Mouse (Mus musculus) liver, embryonic 16.5 days (tissue): ENCODE results near the gene Gdpgp1. TPM values are rescaled to one million over a fixed set of nuclear protein-coding genes. Genes with fewer than 3 reads are reported as not detected.

Source experiments
- ATAC-seq: fragments of 200-750 bp; cut with Nextera tagmentation; 2 replicates; pipeline ENCODE4 v1.8.0; 2017; ENCODE audit warnings: low read depth, mild to moderate bottlenecking, moderate number of reproducible peaks, moderate library complexity
- H3K27ac ChIP-seq: fragments of 300-500 bp; sonication (generic); 2 replicates; pipeline ENCODE4 v1.5.1; 2014; ENCODE audit warnings: mild to moderate bottlenecking, low read length
- H3K27me3 ChIP-seq: fragments of 300-500 bp; sonication (generic); 2 replicates; pipeline ENCODE4 v1.6.1; 2014; ENCODE audit warnings: low read depth, low read length, mixed read lengths; ENCODE audit not compliant: control insufficient read depth, insufficient read depth
- H3K36me3 ChIP-seq: fragments of 300-500 bp; sonication (generic); 2 replicates; pipeline ENCODE4 v1.6.1; 2014; ENCODE audit warnings: mild to moderate bottlenecking; ENCODE audit not compliant: control insufficient read depth, insufficient read depth
- H3K4me1 ChIP-seq: fragments of 300-500 bp; sonication (generic); 2 replicates; pipeline ENCODE4 v1.6.1; 2014; ENCODE audit warnings: low read depth, low read length, mixed read lengths; ENCODE audit not compliant: control insufficient read depth
- H3K4me2 ChIP-seq: fragments of 300-500 bp; sonication (generic); 2 replicates; pipeline ENCODE4 v1.6.1; 2014; ENCODE audit warnings: low read depth, low read length, mixed read lengths
- H3K4me3 ChIP-seq: fragments of 300-500 bp; sonication (generic); 2 replicates; pipeline ENCODE4 v1.5.1; 2014; ENCODE audit warnings: low read depth, mild to moderate bottlenecking, low read length
- H3K9ac ChIP-seq: fragments of 300-500 bp; sonication (generic); 2 replicates; pipeline ENCODE4 v1.6.1; 2014; ENCODE audit warnings: low read depth, low read length
- H3K9me3 ChIP-seq: fragments of 300-500 bp; sonication (generic); replicated peaks from 2 replicates; pipeline ENCODE4 v1.6.1; 2016; ENCODE audit warnings: low read length; ENCODE audit not compliant: control insufficient read depth
- WGBS: fragments of 180-500 bp; shearing (Covaris S2); extraction: QIAGEN DNeasy Blood & Tissue Kit; methylation state at CpG from one replicate; pipeline ENCODE4 v1.1.7; 2014; ENCODE audit not compliant: insufficient replicate concordance; 5-methylcytosine and 5-hydroxymethylcytosine counted together
- polyA plus RNA-seq: library from polyadenylated mRNA; unstranded; fragments of >200 nt; fragmentation: Nextera tagmentation; extraction: Ambion mirVana; gene quantifications from 2 replicates; pipeline ENCODE4 v1.2.1, GENCODE M21; 2015

Gene Gdpgp1
- polyA plus RNA-seq, 1 experiment from 2014 or later: 1.5 TPM

DNA sequence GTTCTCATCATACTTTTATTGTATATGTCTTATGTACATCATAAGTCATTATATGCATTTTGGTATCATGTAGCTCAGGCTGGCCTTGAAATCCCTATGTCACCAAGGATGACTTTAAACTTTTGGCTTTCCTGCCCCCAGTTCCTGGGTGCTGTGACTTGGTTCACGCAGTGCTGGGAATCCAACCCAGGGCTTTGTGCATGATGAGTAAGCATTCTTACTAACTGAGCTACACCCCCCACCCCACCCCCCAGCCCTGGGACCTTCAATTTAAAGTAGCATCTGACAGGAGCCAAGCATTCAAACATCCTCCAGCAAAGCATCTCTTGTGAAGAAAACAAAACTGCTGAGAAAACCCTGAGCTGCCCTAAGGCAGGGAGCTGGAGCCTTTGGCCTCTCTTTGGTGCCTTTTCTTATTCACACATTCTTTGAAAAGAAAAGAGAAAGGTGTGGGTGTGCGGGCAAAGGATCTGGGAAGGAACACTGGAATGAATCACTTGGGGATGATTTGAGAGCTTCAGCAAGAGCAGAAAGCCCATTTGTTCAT is 44.0 kb upstream of the Gdpgp1 start:
- no peak for ATAC-seq
- H3K9me3 ChIP-seq: no peaks in the 10 kb centered on the region
- no peaks in the 10 kb centered on the region for H3K36me3 ChIP-seq
- H3K4me3 ChIP-seq: no peak overlapping the region
- 80% methylated on average over 2 of the region's 2 CpGs for WGBS
- H3K9ac ChIP-seq: no peak overlapping the region
- H3K27me3 ChIP-seq: no peaks in the 10 kb centered on the region
- H3K4me2 ChIP-seq: no peak overlapping the region
- H3K27ac ChIP-seq: no peak overlapping the region
- H3K4me1 ChIP-seq: peaks cover 66% of the 10 kb centered on the region

DNA sequence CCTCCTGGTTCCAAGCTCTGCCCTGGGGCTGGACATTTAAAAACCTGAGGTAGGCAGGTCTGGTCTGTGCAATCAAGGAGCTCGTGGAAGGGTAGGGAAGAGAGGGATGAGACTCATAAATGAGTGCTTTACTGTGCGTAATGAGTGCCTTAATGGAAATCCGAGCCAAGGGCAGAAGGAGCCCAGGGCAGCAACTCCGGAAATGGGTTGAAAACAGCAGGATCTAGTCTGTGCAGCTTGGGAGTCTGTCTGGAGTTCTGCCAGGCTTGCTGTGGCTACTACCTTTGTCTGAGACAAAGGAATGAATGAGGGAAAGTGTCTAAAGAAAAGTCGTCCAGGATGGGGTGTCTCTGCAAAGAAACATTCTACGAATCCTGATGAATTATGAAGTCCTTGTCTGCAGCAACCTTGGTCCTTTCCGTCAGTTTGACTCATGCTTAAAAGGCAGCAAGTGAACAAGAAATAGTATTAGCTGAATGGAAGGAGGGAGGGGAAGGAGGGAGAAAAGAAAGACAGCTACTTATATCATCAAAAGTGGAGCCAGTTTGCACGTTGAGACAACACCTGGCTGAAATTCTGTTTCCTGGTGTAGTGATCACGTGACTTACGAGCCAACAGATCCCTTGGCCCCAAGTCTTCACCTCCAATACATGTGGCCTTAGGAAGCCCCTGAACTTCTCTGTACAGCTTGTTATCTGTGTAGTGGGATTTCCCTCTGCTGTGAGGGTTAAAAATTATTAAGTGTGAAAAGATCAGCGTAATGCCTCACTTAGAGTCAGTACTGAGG is 43.3 kb upstream of the Gdpgp1 start:
- Histone ChIP-seq H3K27me3 (no peaks in the 10 kb centered on the region), H3K27ac (no peak overlapping the region), H3K4me3 (no peak overlapping the region), H3K36me3 (no peaks in the 10 kb centered on the region), H3K9ac (no peak overlapping the region), H3K9me3 (no peaks in the 10 kb centered on the region), H3K4me2 (no peak overlapping the region), H3K4me1 (peaks cover 73% of the 10 kb centered on the region)
- 69% methylated on average over 11 of the region's 11 CpGs for WGBS
- no peak for ATAC-seq

DNA sequence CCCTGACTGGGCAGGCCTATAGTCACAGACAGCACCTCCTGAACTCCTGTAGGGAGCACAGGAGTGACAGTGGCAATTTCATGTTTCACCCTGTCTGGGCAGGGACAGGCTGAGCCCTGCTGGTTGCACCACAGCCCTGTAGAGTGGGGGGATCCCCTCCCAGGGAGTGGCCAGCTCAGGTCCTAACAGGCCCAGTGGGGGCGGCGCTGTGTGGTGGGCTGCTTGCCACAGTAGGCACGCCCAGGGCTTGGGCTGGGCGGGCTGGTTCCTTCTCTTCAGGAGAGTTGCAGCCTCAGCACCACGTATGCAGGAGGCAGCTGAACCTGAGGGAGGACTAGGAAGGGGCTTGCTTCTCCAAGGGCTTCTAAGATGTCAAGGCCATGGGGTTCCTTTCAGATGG is 41.2 kb upstream of the Gdpgp1 start:
- no peak overlapping the region for H3K4me3 ChIP-seq
- ATAC-seq: peak; percentile 12; the same call in 1 of the 2 replicates
- peak overlapping the region; percentile 94 for H3K27ac ChIP-seq
- H3K36me3 ChIP-seq: no peaks in the 10 kb centered on the region
- peak overlapping the region; percentile 7; the same call in 1 of the 2 replicates for H3K9ac ChIP-seq
- H3K27me3 ChIP-seq: no peaks in the 10 kb centered on the region
- no peak overlapping the region for H3K4me2 ChIP-seq
- peaks cover 75% of the 10 kb centered on the region for H3K4me1 ChIP-seq
- H3K9me3 ChIP-seq: no peaks in the 10 kb centered on the region
- 14% methylated on average over 5 of the region's 5 CpGs for WGBS

DNA sequence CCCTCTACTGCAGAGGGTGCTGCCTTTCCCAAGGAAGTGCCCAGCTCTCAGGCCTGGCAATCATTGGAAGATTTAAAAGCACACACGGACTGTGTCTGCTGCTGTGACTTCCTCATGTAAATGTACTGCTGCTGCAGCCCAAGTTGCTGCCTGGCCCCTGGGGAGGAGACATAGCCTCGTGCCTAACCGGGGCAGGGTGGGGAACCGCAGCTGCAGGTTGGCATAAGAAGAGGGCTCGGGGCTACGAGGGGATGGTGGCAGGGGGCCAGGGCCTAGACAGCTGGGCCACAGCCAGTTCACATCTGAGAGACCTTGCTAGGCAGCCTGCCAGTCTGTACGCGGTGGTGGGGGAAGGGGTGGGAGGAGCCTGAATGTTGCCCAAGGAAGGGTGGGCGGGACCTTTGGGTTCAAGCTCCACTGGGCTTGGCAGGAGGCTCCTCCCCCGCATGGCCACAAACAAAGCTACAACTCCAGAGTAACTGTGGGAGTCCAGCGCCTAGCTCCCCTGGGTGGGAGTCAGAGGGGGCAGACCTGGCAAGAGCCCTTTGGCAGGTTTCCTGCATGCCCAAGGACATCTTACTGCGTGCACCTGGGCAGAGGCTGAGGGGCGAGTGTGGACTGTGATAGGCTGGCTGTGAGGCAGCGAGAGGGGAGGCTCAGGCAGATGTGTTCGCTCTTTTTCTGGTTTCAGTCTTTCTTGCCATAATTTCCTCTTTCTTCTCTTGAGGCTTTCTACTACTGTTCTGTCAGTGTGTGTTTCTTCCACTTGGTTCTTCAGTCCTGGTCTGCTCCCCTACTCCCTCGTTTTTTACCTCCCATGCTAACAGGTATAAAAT is 40.2 kb upstream of the Gdpgp1 start:
- Histone ChIP-seq H3K9me3 (no peaks in the 10 kb centered on the region), H3K27ac (peak overlapping the region; percentile 94), H3K9ac (peak overlapping the region; percentile 80), H3K4me3 (peak overlapping the region; percentile 60), H3K36me3 (no peaks in the 10 kb centered on the region), H3K4me1 (peaks cover 74% of the 10 kb centered on the region), H3K4me2 (peak overlapping the region; percentile 87), H3K27me3 (no peaks in the 10 kb centered on the region)
- 5% methylated on average over 16 of the region's 16 CpGs for WGBS
- ATAC-seq: peak; percentile 89

DNA sequence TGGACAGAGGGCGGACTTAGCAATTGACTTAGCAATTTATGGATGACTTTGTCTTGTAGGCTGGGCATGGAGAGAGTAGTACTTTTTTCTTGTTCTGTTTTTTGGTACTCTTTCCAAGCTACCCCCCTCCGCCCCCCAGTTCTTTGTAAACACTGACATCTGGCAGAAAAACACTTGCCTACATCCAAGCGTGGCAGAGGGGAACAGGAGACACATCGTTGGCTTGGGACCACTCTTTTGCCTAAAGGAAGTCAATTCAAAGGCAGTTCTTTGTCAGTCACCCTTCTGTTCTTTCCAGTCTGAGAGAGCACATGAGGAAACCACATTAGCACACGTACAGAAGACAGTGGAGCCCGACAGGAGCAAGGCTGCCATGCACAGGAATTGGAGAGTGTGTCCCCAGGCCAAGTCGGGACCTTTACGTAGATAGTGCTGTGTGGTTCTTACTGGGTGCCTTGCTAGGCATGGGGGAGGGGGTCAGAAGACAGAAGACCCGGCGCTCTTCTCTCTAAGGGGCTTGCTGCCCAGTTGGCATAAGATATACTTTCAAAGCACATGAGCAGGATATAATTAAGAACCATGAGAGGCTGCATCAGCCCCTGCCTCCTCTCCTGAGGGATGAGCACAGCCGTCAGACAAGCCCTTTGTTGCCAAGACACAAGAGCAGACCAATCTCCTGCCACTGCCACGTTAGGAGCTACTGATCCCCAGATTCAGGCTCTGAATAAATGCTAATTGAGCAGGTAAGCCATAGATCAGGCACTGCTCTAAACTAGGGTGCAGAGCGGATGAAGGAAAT is 38.5 kb upstream of the Gdpgp1 start:
- H3K4me1 ChIP-seq: peaks cover 71% of the 10 kb centered on the region
- H3K4me3 ChIP-seq: no peak overlapping the region
- 0 out of 2 replicates have a peak overlapping the region, but pooled peaks have one; percentile 16 for H3K4me2 ChIP-seq
- H3K9ac ChIP-seq: peak overlapping the region; percentile 35; the same call in 1 of the 2 replicates
- H3K27me3 ChIP-seq: no peaks in the 10 kb centered on the region
- WGBS: 70% methylated on average over 13 of the region's 13 CpGs
- H3K36me3 ChIP-seq: no peaks in the 10 kb centered on the region
- H3K27ac ChIP-seq: peak overlapping the region; percentile 94
- no peak for ATAC-seq
- no peaks in the 10 kb centered on the region for H3K9me3 ChIP-seq

DNA sequence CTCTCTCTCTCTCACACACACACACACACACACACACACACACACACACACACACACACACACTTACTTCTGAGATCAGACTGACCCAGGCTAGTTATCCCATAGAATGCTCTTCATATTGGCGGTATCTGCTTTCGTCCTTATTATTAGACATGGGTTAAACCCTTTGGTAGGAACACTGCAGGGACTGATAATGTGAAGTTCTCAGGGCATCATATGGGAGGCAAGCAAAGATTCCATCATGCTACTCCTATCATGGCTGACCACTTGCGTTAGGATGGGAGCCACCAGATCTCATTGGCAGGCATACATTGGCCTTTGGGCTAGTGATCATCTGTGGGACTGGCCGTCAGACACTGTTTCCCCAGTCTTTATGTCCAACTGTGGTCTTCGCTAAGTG is 37.5 kb upstream of the Gdpgp1 start:
- no peaks in the 10 kb centered on the region for H3K27me3 ChIP-seq
- no peaks in the 10 kb centered on the region for H3K9me3 ChIP-seq
- 0 out of 2 replicates have a peak, but pooled peaks have one; percentile 2 for ATAC-seq
- 0 out of 2 replicates have a peak overlapping the region, but pooled peaks have one; percentile 15 for H3K4me3 ChIP-seq
- peak overlapping the region; percentile 36; the same call in 1 of the 2 replicates for H3K4me2 ChIP-seq
- 43% methylated on average over 5 of the region's 5 CpGs for WGBS
- peak overlapping the region; percentile 51 for H3K27ac ChIP-seq
- no peaks in the 10 kb centered on the region for H3K36me3 ChIP-seq
- H3K4me1 ChIP-seq: peaks cover 80% of the 10 kb centered on the region
- peak overlapping the region; percentile 50 for H3K9ac ChIP-seq

DNA sequence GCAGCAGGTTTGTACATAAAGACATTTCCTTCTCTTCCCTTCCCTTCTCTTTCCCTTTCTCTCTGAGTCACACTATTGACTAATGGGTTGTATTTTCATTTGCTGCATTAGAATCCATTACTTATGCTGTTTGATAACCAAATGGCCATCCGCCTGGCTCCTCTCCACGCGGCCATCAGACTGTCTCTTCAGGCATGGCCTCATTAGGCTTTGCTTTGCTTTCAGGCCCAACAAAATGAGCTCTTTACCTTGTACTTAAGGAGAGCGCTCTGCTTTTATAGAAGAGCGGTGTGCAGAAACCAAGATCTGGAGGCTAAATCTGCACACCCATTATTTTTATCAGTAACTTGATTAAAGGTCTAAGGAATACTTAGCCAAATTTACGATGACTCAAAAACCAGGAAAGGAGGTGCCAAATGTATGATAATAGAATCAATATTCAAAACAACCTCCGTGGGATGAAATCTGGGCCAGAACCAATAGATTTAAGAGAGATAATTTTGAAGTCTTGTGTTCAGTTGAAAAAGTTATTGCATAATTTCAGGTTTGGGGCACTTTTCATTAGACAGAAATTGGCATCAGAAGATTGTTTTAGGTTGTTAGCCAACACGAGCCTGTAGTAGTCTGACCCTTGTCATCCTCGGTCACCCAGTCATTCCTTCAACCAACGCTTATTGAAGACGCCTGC is 36.9 kb upstream of the Gdpgp1 start:
- Histone ChIP-seq H3K9ac (peak overlapping the region; percentile 50), H3K27me3 (no peaks in the 10 kb centered on the region), H3K36me3 (no peaks in the 10 kb centered on the region), H3K9me3 (no peaks in the 10 kb centered on the region), H3K27ac (peak overlapping the region; percentile 51), H3K4me3 (0 out of 2 replicates have a peak overlapping the region, but pooled peaks have one; percentile 15), H3K4me2 (peak overlapping the region; percentile 36; the same call in 1 of the 2 replicates), H3K4me1 (peaks cover 85% of the 10 kb centered on the region)
- no peak for ATAC-seq
- 81% methylated on average over 10 of the region's 11 CpGs for WGBS

DNA sequence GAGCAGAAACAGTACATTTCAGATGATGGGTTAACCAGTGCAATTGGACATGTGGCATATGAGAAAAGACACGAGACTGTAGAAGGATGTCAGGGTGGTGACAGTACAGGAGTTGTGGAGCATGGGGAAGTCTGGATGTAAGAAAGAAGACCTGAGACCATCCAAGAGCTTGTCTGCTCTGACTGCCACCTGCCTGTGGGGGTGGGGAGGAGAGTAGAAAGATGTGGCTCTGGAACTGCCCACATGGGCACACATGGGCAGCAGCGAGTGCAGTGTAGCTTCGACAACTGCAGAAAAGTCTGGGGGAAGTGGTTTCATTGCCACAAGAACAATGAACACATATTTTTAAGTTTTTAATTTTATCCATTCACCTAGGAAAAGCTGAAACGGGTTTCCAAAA is 35.3 kb upstream of the Gdpgp1 start:
- H3K4me3 ChIP-seq: peak overlapping the region; percentile 98

More for the DNA sequence above, 35.3 kb upstream of the Gdpgp1 start:
- no peaks in the 10 kb centered on the region for H3K9me3 ChIP-seq
- H3K36me3 ChIP-seq: peaks cover 10% of the 10 kb centered on the region; the same call in 1 of the 2 replicates
- WGBS: 10% methylated on average over 4 of the region's 4 CpGs
- H3K9ac ChIP-seq: peak overlapping the region; percentile 35; the same call in 1 of the 2 replicates
- no peaks in the 10 kb centered on the region for H3K27me3 ChIP-seq
- H3K4me1 ChIP-seq: peaks cover 86% of the 10 kb centered on the region
- ATAC-seq: no peak
- peak overlapping the region; percentile 96 for H3K4me2 ChIP-seq
- H3K27ac ChIP-seq: peak overlapping the region; percentile 90
